Mouse (Mus musculus): ENCODE data around the gene Daam2. TPM values are rescaled to one million over a fixed set of nuclear protein-coding genes. Genes with fewer than 3 reads are reported as not detected.

Gene Daam2
- 2.3 and 3.6 TPM in 2 replicates for polyA plus RNA-seq (2012; rRNA removed)

DNA sequence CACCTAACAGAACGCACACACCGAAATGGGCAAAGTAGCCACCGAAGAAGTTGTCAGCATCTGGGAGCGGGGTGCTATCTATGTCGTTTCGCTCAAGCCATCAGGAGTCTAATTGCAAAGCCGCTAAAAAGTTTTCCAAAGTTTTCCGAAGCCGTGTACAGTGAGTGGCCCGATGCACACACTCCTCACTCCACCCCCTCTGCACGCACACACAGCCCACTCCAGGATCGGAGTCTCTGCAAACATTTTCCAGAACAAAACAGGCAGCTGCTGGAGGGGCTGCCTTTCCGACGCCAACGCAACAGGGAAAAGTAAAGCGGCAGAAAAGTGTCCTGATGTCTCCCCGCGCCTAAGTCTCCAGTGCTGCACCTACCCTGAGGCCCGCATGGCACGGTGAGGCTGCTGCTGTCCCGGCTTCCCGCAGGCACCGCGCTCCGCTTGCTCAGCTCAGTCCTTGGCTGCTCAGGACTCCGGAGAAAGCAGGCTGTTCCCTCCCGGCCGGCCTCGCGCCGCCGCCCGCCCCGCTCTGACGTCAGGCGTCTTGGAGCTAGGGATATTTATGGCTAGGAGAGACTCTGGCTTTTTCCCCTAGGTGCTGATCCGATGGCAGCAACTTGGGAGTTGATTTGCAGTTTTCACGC, at the start of gene Daam2:
Gene Daam2 (minus strand): TSS at position 514 of the 641 bp plus-strand sequence.
- WGBS: 4% methylated on average over 38 of the region's 38 CpGs
- H3K4me3 ChIP-seq (ENCODE audit: low read depth, low read length): peak within 1 kb of the TSS; percentile 64
- TF ChIP-seq POLR2A (IDR thresholded peaks at IDR 0.05; ENCODE audit: low read depth, low read length) (0 out of 2 replicates have a peak, but pooled peaks have one; percentile 14), CTCF (IDR thresholded peaks at IDR 0.05; ENCODE audit: extremely low read depth, insufficient read length, insufficient replicate concordance, low read depth, low read length) (no peak)
- peaks cover 5% of the 10 kb centered on the region; the same call in 1 of the 2 replicates for H3K27me3 ChIP-seq (ENCODE audit: control insufficient read depth, insufficient read depth, low read length)
- peak within 1 kb of the TSS; percentile 57 for H3K27ac ChIP-seq (ENCODE audit: insufficient read depth, low read depth, low read length)
- H3K4me1 ChIP-seq (ENCODE audit: control insufficient read depth, insufficient read depth, insufficient read length, low read length): no peaks in the 10 kb centered on the region
- no peaks in the 10 kb centered on the region for H3K36me3 ChIP-seq (ENCODE audit: control insufficient read depth, insufficient read depth, low read length)

DNA sequence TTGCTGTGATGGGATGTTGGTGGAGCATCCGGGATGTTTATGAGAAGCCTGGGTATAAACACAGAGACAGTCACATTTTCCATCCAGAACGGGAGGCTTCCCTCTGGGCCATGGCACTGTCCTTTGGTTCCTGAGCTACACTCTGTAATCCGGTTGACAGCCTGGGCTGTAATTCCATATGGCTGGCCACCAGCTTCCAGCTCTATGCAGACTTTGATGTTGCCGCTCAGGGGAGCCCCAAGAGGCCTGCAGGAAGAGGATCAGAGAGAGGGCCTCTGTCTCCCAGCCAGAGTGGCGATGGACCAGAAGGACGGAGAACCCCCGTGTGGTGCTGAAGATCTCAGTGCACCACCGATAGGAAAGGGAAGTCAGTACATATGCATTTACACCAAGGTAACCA, 46.2 kb upstream of the Daam2 start:
- 55% methylated on average over 8 of the region's 8 CpGs for WGBS
- Histone ChIP-seq H3K27ac (ENCODE audit: insufficient read depth, low read depth, low read length) (no peak overlapping the region), H3K27me3 (ENCODE audit: control insufficient read depth, insufficient read depth, low read length) (no peaks in the 10 kb centered on the region), H3K36me3 (ENCODE audit: control insufficient read depth, insufficient read depth, low read length) (no peaks in the 10 kb centered on the region), H3K4me1 (ENCODE audit: control insufficient read depth, insufficient read depth, insufficient read length, low read length) (peaks cover 8% of the 10 kb centered on the region), H3K4me3 (ENCODE audit: low read depth, low read length) (no peak overlapping the region)
- TF ChIP-seq POLR2A (IDR thresholded peaks at IDR 0.05; ENCODE audit: low read depth, low read length): no peak
- TF ChIP-seq CTCF (IDR thresholded peaks at IDR 0.05; ENCODE audit: extremely low read depth, insufficient read length, insufficient replicate concordance, low read depth, low read length): no peak

DNA sequence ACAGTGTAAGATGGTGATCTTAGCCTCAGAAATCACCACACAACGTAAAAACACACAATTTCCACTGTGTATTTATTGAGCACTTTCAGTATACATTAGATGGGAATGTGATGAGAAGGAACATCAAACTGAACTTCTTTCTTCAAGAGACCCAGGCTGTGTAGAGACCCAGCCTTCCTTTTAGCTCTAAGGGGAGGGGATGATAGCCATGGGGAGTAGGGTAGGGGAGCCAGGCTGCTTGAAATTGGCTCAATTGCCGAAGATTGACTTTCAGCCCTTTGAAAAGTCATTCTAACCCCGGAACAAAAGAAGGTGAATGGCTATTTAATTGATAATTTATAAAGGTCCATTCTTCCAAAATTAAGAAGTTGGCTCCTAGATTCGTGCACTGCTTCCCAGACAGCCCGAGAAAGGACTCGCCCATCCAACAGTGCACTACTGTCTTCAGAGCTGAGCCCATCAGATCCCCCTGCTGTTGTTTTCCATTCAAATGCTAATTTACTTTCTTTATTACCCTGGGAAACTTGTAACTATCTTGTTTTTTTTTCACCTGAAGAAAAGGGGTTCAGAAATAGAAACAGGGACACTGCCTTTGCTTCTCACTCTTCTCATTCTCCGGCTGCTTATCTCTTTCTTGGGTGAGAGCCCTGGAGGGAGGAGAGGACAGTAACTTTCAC, 43.3 kb upstream of the Daam2 start:
- 72% methylated on average over 7 of the region's 7 CpGs for WGBS
- Histone ChIP-seq H3K27ac (ENCODE audit: insufficient read depth, low read depth, low read length) (no peak overlapping the region), H3K36me3 (ENCODE audit: control insufficient read depth, insufficient read depth, low read length) (no peaks in the 10 kb centered on the region), H3K4me3 (ENCODE audit: low read depth, low read length) (no peak overlapping the region), H3K4me1 (ENCODE audit: control insufficient read depth, insufficient read depth, insufficient read length, low read length) (no peaks in the 10 kb centered on the region), H3K27me3 (ENCODE audit: control insufficient read depth, insufficient read depth, low read length) (no peaks in the 10 kb centered on the region)
- TF ChIP-seq CTCF (IDR thresholded peaks at IDR 0.05; ENCODE audit: extremely low read depth, insufficient read length, insufficient replicate concordance, low read depth, low read length): no peak
- no peak for TF ChIP-seq POLR2A (IDR thresholded peaks at IDR 0.05; ENCODE audit: low read depth, low read length)

DNA sequence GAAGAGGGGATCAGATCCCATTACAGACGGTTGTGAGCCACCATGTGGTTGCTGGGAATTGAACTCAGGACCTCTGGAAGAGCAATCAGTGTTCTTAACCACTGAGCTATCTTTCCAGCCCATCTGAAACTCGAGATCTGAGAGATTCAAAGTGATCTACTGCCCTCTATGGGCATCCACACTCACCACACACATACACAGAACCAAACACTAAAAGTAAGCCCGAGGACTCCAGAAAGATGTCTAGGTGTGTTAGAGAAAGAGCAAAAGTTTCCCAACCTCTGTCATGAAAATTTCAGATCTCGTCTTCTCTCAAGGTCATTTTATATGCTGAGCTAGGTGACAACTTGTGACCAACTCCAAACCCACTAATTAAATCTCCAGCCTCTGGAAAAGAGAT, 41.3 kb upstream of the Daam2 start:
- 65% methylated on average over 4 of the region's 4 CpGs for WGBS
- no peak overlapping the region for H3K4me3 ChIP-seq (ENCODE audit: low read depth, low read length)
- H3K4me1 ChIP-seq (ENCODE audit: control insufficient read depth, insufficient read depth, insufficient read length, low read length): no peaks in the 10 kb centered on the region
- H3K27ac ChIP-seq (ENCODE audit: insufficient read depth, low read depth, low read length): no peak overlapping the region
- H3K36me3 ChIP-seq (ENCODE audit: control insufficient read depth, insufficient read depth, low read length): no peaks in the 10 kb centered on the region
- TF ChIP-seq POLR2A (IDR thresholded peaks at IDR 0.05; ENCODE audit: low read depth, low read length): no peak
- TF ChIP-seq CTCF (IDR thresholded peaks at IDR 0.05; ENCODE audit: extremely low read depth, insufficient read length, insufficient replicate concordance, low read depth, low read length): no peak
- H3K27me3 ChIP-seq (ENCODE audit: control insufficient read depth, insufficient read depth, low read length): no peaks in the 10 kb centered on the region

DNA sequence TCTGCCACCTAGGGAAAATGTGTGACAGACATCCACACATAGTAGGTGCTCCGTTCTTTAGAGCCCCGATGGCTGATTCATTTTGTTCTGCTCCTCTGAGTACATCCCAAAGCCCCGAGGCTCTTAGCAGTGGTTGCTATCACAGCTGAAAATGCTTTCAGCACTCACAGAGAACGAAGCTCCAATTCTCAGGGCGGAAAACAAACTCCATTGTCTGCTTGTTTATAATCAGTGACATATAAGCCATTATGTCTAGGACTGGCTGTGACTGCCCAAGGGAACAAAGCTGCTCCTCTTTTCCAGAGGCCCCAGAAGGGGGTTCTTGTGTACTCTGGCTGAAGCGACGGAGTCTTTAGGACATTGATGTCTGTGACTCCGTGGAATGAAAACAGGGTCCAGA, 25.9 kb upstream of the Daam2 start:
- 42% methylated on average over 8 of the region's 8 CpGs for WGBS
- TF ChIP-seq CTCF (IDR thresholded peaks at IDR 0.05; ENCODE audit: extremely low read depth, insufficient read length, insufficient replicate concordance, low read depth, low read length) (no peak), POLR2A (IDR thresholded peaks at IDR 0.05; ENCODE audit: low read depth, low read length) (no peak)
- H3K27me3 ChIP-seq (ENCODE audit: control insufficient read depth, insufficient read depth, low read length): no peaks in the 10 kb centered on the region
- H3K27ac ChIP-seq (ENCODE audit: insufficient read depth, low read depth, low read length): no peak overlapping the region
- H3K4me1 ChIP-seq (ENCODE audit: control insufficient read depth, insufficient read depth, insufficient read length, low read length): no peaks in the 10 kb centered on the region
- no peaks in the 10 kb centered on the region for H3K36me3 ChIP-seq (ENCODE audit: control insufficient read depth, insufficient read depth, low read length)
- no peak overlapping the region for H3K4me3 ChIP-seq (ENCODE audit: low read depth, low read length)

DNA sequence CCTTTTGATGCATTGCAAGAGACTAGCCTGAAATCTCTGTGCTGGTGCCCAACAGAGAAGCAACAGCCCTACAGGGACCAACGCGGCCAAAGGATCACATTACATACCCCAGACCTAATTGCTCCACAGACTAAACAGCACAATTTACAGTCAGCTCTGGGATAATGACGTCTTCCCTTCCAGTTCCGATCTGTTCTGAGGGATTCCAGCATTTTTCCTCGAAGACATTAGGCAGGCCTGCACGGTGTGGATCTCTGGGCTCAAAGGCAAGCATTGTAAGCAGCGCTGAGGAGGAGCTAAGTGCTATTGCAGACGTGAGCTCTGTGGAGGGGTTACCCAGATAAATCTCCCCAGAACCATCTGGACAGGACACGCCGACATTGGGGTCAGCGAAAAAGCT, 18.3 kb upstream of the Daam2 start:
- Histone ChIP-seq H3K27ac (ENCODE audit: insufficient read depth, low read depth, low read length) (no peak overlapping the region), H3K36me3 (ENCODE audit: control insufficient read depth, insufficient read depth, low read length) (no peaks in the 10 kb centered on the region), H3K4me3 (ENCODE audit: low read depth, low read length) (no peak overlapping the region), H3K27me3 (ENCODE audit: control insufficient read depth, insufficient read depth, low read length) (no peaks in the 10 kb centered on the region), H3K4me1 (ENCODE audit: control insufficient read depth, insufficient read depth, insufficient read length, low read length) (no peaks in the 10 kb centered on the region)
- 74% methylated on average over 11 of the region's 11 CpGs for WGBS
- TF ChIP-seq POLR2A (IDR thresholded peaks at IDR 0.05; ENCODE audit: low read depth, low read length) (no peak), CTCF (IDR thresholded peaks at IDR 0.05; ENCODE audit: extremely low read depth, insufficient read length, insufficient replicate concordance, low read depth, low read length) (no peak)

DNA sequence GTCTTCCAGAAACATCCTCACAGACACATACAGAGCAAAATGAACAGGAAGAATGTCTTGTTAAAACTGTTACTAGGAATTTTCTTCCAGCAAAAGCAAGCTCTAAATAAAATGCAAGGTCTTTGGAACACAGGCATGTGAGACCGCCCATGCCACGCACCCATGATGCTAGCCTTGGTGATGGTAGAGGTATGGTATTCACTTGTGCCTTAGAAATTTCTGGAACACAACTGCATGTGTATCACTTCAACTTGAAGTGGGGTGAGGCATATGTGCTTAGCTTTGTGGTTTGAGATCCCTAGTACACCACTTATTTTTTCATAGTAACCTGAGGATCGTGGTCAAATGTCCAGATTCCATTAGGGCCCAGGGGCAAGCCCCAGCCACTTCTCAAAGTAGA, 13.2 kb upstream of the Daam2 start:
- Histone ChIP-seq H3K27me3 (ENCODE audit: control insufficient read depth, insufficient read depth, low read length) (no peaks in the 10 kb centered on the region), H3K4me1 (ENCODE audit: control insufficient read depth, insufficient read depth, insufficient read length, low read length) (no peaks in the 10 kb centered on the region), H3K27ac (ENCODE audit: insufficient read depth, low read depth, low read length) (no peak overlapping the region), H3K4me3 (ENCODE audit: low read depth, low read length) (no peak overlapping the region), H3K36me3 (ENCODE audit: control insufficient read depth, insufficient read depth, low read length) (no peaks in the 10 kb centered on the region)
- TF ChIP-seq POLR2A (IDR thresholded peaks at IDR 0.05; ENCODE audit: low read depth, low read length) (no peak), CTCF (IDR thresholded peaks at IDR 0.05; ENCODE audit: extremely low read depth, insufficient read length, insufficient replicate concordance, low read depth, low read length) (no peak)
- WGBS: 93% methylated on average over 3 of the region's 3 CpGs
